Mouse (Mus musculus): ENCODE results near the gene Ascc3. TPM values are rescaled to one million over a fixed set of nuclear protein-coding genes. Genes with fewer than 3 reads are reported as not detected.

The Ascc3 gene
- polyA plus RNA-seq, 1 experiment: 0.72 TPM

GRCm38 (mm10) chr10:50653551-50653950 is 61.1 kb downstream of the Ascc3 start:
- TF ChIP-seq GATA1 (IDR thresholded peaks at IDR 0.05; ENCODE audit: borderline replicate concordance, low read length) (no peak), FLI1 (IDR thresholded peaks at IDR 0.05; ENCODE audit: low read length) (no peak)
- H3K4me3 ChIP-seq (replicated peaks): no peak overlapping the region
- peaks cover 44% of the 10 kb centered on the region for H3K36me3 ChIP-seq (replicated peaks; ENCODE audit: low read length)
- H3K9me3 ChIP-seq: no peaks in the 10 kb centered on the region
- peaks cover 8% of the 10 kb centered on the region; the same call in 1 of the 2 replicates for H3K4me1 ChIP-seq
- H3K27me3 ChIP-seq (replicated peaks): no peaks in the 10 kb centered on the region

GRCm38 (mm10) chr10:50657352-50657751 is 64.9 kb downstream of the Ascc3 start:
- no peaks in the 10 kb centered on the region for H3K27me3 ChIP-seq (replicated peaks)
- peaks cover 3% of the 10 kb centered on the region; the same call in 1 of the 2 replicates for H3K4me1 ChIP-seq
- no peak overlapping the region for H3K4me3 ChIP-seq (replicated peaks)
- peaks cover 24% of the 10 kb centered on the region for H3K36me3 ChIP-seq (replicated peaks; ENCODE audit: low read length)
- TF ChIP-seq GATA1 (IDR thresholded peaks at IDR 0.05; ENCODE audit: borderline replicate concordance, low read length): no peak
- TF ChIP-seq FLI1 (IDR thresholded peaks at IDR 0.05; ENCODE audit: low read length): no peak
- H3K9me3 ChIP-seq: no peaks in the 10 kb centered on the region

GRCm38 (mm10) chr10:50671517-50671916 is 79.0 kb downstream of the Ascc3 start:
- Histone ChIP-seq H3K4me1 (no peaks in the 10 kb centered on the region), H3K36me3 (replicated peaks; ENCODE audit: low read length) (peaks cover 23% of the 10 kb centered on the region), H3K4me3 (replicated peaks) (no peak overlapping the region), H3K9me3 (no peaks in the 10 kb centered on the region), H3K27me3 (replicated peaks) (no peaks in the 10 kb centered on the region)
- TF ChIP-seq FLI1 (IDR thresholded peaks at IDR 0.05; ENCODE audit: low read length) (no peak), GATA1 (IDR thresholded peaks at IDR 0.05; ENCODE audit: borderline replicate concordance, low read length) (no peak)

GRCm38 (mm10) chr10:50690324-50690723 is 97.9 kb downstream of the Ascc3 start:
- H3K9me3 ChIP-seq: no peaks in the 10 kb centered on the region
- no peak overlapping the region for H3K4me3 ChIP-seq (replicated peaks)
- no peak for TF ChIP-seq FLI1 (IDR thresholded peaks at IDR 0.05; ENCODE audit: low read length)
- no peak for TF ChIP-seq GATA1 (IDR thresholded peaks at IDR 0.05; ENCODE audit: borderline replicate concordance, low read length)
- peaks cover 19% of the 10 kb centered on the region for H3K36me3 ChIP-seq (replicated peaks; ENCODE audit: low read length)
- no peaks in the 10 kb centered on the region for H3K27me3 ChIP-seq (replicated peaks)
- peaks cover 18% of the 10 kb centered on the region; the same call in 1 of the 2 replicates for H3K4me1 ChIP-seq

GRCm38 (mm10) chr10:50698836-50699433 is 106.5 kb downstream of the Ascc3 start:
- H3K27me3 ChIP-seq (replicated peaks): no peaks in the 10 kb centered on the region
- TF ChIP-seq GATA1 (IDR thresholded peaks at IDR 0.05; ENCODE audit: borderline replicate concordance, low read length) (no peak), FLI1 (IDR thresholded peaks at IDR 0.05; ENCODE audit: low read length) (no peak)
- no peak overlapping the region for H3K4me3 ChIP-seq (replicated peaks)
- no peaks in the 10 kb centered on the region for H3K9me3 ChIP-seq
- H3K36me3 ChIP-seq (replicated peaks; ENCODE audit: low read length): peaks cover 24% of the 10 kb centered on the region
- peaks cover 18% of the 10 kb centered on the region for H3K4me1 ChIP-seq

- Histone ChIP-seq H3K36me3 (replicated peaks; ENCODE audit: low read length) (peaks cover 21% of the 10 kb centered on the region), H3K4me3 (replicated peaks) (no peak overlapping the region), H3K4me1 (peaks cover 22% of the 10 kb centered on the region), H3K9me3 (no peaks in the 10 kb centered on the region), H3K27me3 (replicated peaks) (no peaks in the 10 kb centered on the region)
- no peak for TF ChIP-seq FLI1 (IDR thresholded peaks at IDR 0.05; ENCODE audit: low read length)
- no peak for TF ChIP-seq GATA1 (IDR thresholded peaks at IDR 0.05; ENCODE audit: borderline replicate concordance, low read length)
Observed at GRCm38 (mm10) chr10:50701736-50702135, 109.3 kb downstream of the Ascc3 start.

- TF ChIP-seq FLI1 (IDR thresholded peaks at IDR 0.05; ENCODE audit: low read length): no peak
- no peak for TF ChIP-seq GATA1 (IDR thresholded peaks at IDR 0.05; ENCODE audit: borderline replicate concordance, low read length)
- Histone ChIP-seq H3K9me3 (no peaks in the 10 kb centered on the region), H3K4me3 (replicated peaks) (no peak overlapping the region), H3K27me3 (replicated peaks) (no peaks in the 10 kb centered on the region), H3K36me3 (replicated peaks; ENCODE audit: low read length) (peaks cover 21% of the 10 kb centered on the region), H3K4me1 (peaks cover 22% of the 10 kb centered on the region)
Observed at GRCm38 (mm10) chr10:50702361-50702760, 109.9 kb downstream of the Ascc3 start.

- TF ChIP-seq FLI1 (IDR thresholded peaks at IDR 0.05; ENCODE audit: low read length): no peak
- TF ChIP-seq GATA1 (IDR thresholded peaks at IDR 0.05; ENCODE audit: borderline replicate concordance, low read length): no peak
- Histone ChIP-seq H3K27me3 (replicated peaks) (no peaks in the 10 kb centered on the region), H3K9me3 (no peaks in the 10 kb centered on the region), H3K36me3 (replicated peaks; ENCODE audit: low read length) (peaks cover 35% of the 10 kb centered on the region), H3K4me3 (replicated peaks) (no peak overlapping the region), H3K4me1 (peaks cover 19% of the 10 kb centered on the region)
Observed at GRCm38 (mm10) chr10:50704202-50704601, 111.7 kb downstream of the Ascc3 start.

GRCm38 (mm10) chr10:50704898-50705297 is 112.4 kb downstream of the Ascc3 start:
- peaks cover 19% of the 10 kb centered on the region for H3K4me1 ChIP-seq
- H3K27me3 ChIP-seq (replicated peaks): no peaks in the 10 kb centered on the region
- H3K36me3 ChIP-seq (replicated peaks; ENCODE audit: low read length): peaks cover 31% of the 10 kb centered on the region
- TF ChIP-seq FLI1 (IDR thresholded peaks at IDR 0.05; ENCODE audit: low read length): no peak
- no peak for TF ChIP-seq GATA1 (IDR thresholded peaks at IDR 0.05; ENCODE audit: borderline replicate concordance, low read length)
- H3K4me3 ChIP-seq (replicated peaks): no peak overlapping the region
- no peaks in the 10 kb centered on the region for H3K9me3 ChIP-seq

- H3K9me3 ChIP-seq: no peaks in the 10 kb centered on the region
- no peak overlapping the region for H3K4me3 ChIP-seq (replicated peaks)
- no peaks in the 10 kb centered on the region for H3K27me3 ChIP-seq (replicated peaks)
- peaks cover 49% of the 10 kb centered on the region for H3K36me3 ChIP-seq (replicated peaks; ENCODE audit: low read length)
- H3K4me1 ChIP-seq: no peaks in the 10 kb centered on the region
- TF ChIP-seq FLI1 (IDR thresholded peaks at IDR 0.05; ENCODE audit: low read length) (no peak), GATA1 (IDR thresholded peaks at IDR 0.05; ENCODE audit: borderline replicate concordance, low read length) (no peak)
Observed at GRCm38 (mm10) chr10:50711286-50711685, 118.8 kb downstream of the Ascc3 start.
